Mouse (Mus musculus) Muller cell, postnatal 12 days (primary cell): ENCODE results near the gene Sfxn2.

Experiments used
- DNase-seq: peaks from one replicate; pipeline ENCODE4 v3.0.0-alpha.2; 2015; ENCODE audit errors: inconsistent ontology term

Gene Sfxn2

GRCm38 (mm10) chr19:46598720-46599252, 25.6 kb downstream of the Sfxn2 start, which contains the start of gene Wbp1l:
Gene Wbp1l, plus strand, starts transcription at chr19:46599084.
- peak; percentile 100 for DNase-seq

- DNase-seq = no peak
Observed at GRCm38 (mm10) chr19:46599375-46600256, 26.5 kb downstream of the Sfxn2 start.

DNA sequence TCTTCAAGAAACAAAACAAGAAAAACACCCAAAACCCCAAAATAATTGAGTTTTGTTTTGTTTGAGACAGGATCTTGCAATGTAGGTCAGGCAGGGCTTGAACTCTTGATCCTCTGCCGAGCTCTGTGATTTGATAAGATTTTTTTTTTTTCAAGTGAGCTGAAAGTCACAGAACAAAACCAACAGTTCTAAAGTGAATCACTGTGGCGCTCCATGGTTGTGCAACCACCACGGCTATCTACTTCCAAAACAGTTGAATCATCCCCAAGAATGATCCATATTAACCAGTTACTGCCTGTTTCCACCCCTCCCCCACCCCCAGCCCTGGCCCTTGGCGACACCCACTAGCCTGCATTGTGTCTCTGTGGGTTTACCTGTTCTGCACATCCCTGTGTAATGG, 27.2 kb downstream of the Sfxn2 start:
- DNase-seq = peak; percentile 22

GRCm38 (mm10) chr19:46601491-46601890, 28.3 kb downstream of the Sfxn2 start:
- no peak for DNase-seq

- DNase-seq = no peak
Observed at GRCm38 (mm10) chr19:46602406-46602805, 29.2 kb downstream of the Sfxn2 start.

GRCm38 (mm10) chr19:46606718-46607117, 33.6 kb downstream of the Sfxn2 start:
- DNase-seq = no peak

- DNase-seq = no peak
Observed at GRCm38 (mm10) chr19:46607424-46607823, 34.3 kb downstream of the Sfxn2 start.

GRCm38 (mm10) chr19:46608158-46608557, 35.0 kb downstream of the Sfxn2 start:
- DNase-seq = no peak

DNA sequence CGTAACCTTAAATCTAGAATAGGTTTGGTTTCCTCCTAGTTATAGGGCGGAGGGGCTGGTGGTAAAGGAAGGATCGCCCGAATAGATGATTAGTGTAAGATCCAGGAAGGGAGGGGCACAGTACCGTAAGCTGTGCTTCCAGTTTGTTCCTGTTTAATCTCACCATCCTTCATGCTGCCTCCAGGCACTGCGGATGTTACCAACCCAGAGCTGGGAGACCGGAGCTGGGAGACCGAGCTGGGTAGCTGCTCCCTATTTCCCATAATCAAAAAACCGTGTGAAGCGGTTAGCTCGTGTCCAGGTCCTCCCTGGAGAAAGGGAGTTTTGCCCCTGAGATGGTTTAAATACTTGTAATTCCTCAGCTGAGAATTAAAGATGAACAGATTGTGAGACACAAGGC, 43.2 kb downstream of the Sfxn2 start:
- DNase-seq = no peak

- DNase-seq = no peak
Observed at GRCm38 (mm10) chr19:46617361-46617760, 44.2 kb downstream of the Sfxn2 start.

DNA sequence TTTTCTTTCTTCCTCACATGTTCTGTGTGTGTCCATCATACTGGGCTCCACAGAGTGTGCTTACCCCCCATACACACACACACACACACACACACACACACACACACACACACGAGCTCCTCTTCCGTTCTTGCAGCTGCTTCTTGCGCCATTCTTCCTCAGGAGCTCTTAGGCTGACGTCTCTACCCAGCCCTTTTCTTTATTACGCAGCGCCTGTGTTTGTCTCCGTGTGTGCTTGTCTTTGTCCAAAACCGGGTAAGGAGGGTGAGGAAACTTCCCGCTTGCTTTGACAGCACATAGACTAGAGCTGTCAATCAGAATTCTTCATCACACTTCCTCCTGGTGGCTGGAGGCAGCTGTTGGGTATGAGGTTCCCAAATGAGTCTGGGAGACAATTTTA, 45.2 kb downstream of the Sfxn2 start:
- no peak for DNase-seq

DNA sequence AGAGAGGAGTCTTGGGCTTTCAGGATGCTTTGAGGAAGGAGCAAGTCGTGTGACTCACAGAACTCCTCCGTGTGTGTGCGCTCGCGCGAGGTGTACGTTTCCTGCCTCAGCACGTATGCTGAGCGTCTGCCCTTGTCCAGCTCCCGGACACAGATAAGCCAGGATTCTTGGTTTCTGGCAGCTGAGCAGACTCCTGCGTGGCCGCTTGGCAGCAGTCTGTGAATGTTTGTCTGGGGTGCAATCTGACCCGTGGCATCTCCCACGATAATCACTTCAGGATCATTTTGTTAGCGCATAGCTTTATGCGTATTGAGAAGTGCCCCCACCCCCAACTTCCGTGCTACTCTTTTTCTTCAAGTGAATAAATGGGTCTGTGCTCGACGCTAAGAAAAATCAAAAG, 45.8 kb downstream of the Sfxn2 start:
- peak; percentile 9 for DNase-seq

DNA sequence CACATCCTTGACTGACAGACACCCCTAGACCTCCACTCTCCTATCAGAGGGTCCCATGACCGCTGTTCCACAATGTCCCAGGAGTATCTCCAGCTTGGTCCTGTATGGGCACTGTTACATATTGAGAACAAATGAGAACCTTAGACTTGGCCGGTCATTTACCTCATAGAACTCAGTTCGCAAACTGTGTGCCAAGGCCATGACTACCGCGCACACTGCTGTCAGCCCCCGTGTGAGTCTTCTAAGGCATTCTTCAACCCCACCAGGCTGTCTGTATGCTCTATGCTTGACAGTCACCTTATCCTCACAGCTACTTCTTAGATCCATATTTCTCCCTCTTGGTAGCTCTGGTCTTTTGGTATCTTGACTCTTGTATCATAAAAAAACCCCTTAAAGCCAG, 46.4 kb downstream of the Sfxn2 start:
- DNase-seq = no peak

GRCm38 (mm10) chr19:46620016-46620808, 47.0 kb downstream of the Sfxn2 start:
- peak; percentile 50 for DNase-seq

DNA sequence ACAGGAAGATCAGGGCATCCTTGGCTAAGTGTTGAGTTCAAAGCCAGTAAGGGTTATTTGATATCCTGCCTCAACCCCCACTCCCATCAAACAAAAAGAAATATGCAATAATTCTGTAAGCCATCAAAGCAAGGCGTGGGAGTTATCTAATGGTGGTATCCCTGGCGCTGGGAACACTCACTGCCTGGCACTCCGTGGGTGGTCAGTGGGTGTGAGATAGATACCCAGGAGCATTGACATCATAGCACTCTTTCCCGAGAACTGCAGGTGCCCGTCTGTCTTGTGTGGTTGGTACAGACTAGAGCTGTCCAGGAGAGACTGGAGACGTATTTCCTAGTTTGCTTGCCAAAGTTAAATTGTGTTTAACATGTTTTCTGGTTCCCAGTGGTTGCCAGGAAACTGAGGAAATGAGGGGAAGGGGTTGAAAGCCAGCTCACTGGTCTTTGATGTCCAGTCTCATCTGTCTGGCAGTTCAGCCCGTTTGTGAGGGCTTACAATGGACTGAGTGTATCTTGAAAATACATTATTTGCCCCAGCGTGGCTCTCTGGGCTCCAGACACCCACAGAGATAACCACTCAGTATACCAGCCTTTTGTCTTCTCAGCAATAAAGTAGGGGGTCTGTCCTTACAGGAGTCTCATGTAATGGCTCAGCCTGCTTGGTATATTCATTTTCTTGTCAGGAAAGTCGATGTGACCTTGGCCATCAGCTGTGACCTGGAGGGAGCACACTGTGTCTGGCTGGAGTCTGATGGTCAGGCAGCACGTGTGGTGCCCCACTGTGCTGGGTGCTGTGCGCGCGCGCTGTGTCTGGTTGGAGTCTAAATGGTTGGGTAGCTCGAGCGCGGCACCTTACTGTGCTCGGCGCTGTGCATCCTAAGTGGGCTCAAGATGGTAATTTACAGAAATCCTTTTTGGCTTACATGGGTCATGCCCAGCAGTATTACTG, 48.3 kb downstream of the Sfxn2 start:
- no peak for DNase-seq

- DNase-seq = no peak
Observed at GRCm38 (mm10) chr19:46622659-46623193, 49.6 kb downstream of the Sfxn2 start.

- DNase-seq = peak; percentile 45
Observed at GRCm38 (mm10) chr19:46623194-46623667, 50.1 kb downstream of the Sfxn2 start.

- DNase-seq = peak; percentile 72
Observed at GRCm38 (mm10) chr19:46623790-46624772, 50.9 kb downstream of the Sfxn2 start.

- no peak for DNase-seq
Observed at GRCm38 (mm10) chr19:46625015-46625414, 51.9 kb downstream of the Sfxn2 start.

GRCm38 (mm10) chr19:46625519-46625918, 52.4 kb downstream of the Sfxn2 start:
- DNase-seq = no peak
